Mouse (Mus musculus): Measurements from ENCODE around the gene Cebpe.

- TF ChIP-seq CTCF (IDR thresholded peaks at IDR 0.05; ENCODE audit: low read depth) (no peak), EP300 (IDR thresholded peaks at IDR 0.05; ENCODE audit: low read depth) (no peak)
These were observed 12.1 kb upstream of the Cebpe start for GRCm38 (mm10) chr14:54724049-54724448.

Data from heart, postnatal 0 days (tissue).